Mouse (Mus musculus): ENCODE results near the gene Abhd16a. TPM values are rescaled to one million over a fixed set of nuclear protein-coding genes. Genes with fewer than 3 reads are reported as not detected.
A peak's percentile ranks its signal among the peaks of the same experiment; 100 is the strongest.

Gene Abhd16a
- total RNA-seq, 4 experiments from 2014 or later, result 60.7 to 64.8 (median 62.3) TPM

DNA sequence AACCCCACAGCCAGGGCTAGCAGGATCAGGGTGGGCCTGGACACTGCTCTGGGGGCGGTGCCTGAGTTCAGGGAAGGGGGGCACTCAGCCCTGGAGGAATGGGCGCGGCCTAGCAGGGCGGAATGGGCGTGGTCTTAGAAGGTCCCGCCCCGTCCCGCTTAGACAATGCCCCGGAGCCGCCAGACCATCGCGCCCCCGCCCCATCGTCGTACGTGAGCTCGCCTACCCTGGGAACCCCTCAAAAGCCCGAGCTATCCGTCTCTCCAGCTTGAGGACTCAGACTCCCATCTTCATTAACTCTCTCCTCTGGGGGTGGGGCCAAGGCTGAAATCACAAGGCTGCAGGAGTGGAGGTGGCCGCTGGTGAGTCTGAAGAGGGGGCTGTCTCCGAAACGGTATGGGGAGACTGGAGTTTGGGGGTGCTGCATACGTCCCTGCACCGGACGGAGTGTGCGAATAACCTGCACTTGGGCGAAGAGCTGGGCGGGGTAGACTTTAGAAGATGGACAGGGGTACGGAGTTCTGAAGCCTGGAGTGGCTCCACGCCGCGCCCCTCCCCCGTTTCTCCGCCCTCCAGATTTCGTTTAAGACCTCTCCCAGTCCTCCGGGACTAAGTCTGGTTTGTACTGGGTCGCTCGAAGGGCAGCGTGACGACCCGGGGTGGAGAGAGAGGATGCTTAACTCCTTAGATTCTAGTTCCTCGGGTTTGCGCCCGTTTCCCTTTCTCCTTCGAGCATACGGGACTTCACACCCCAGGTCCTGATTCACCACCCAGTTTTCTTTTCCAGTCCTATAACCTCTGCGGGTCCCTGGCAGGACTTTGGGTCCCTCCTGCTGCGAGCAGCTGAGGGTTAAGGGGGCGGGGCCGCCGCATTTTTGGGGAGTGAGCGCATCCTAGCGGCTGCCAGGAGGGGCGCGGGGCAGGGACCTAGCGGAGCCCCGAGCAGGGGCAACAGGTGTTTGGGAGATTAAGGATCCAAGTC lies 29.9 kb upstream of the Abhd16a start, which contains the start of gene Ddah2:
Ddah2 (plus strand) TSS at position 125 of the 982 bp plus-strand sequence.
- DNase-seq (ENCODE audit: low spot score), result peak; percentile 90

DNA sequence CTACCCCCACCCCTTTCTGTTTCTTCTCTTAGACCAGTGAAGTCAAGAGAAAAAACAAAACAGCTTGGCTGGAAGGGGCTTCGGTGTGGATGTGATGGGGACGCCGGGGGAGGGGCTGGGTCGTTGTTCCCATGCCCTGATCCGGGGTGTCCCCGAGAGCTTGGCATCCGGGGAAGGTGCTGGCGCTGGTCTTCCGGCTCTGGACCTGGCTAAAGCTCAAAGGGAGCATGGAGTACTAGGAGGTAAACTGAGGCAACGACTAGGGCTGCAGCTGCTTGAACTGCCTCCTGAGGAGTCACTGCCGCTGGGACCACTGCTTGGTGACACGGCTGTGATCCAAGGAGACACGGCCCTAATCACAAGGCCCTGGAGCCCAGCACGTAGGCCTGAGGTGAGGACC lies 29.0 kb upstream of the Abhd16a start:
- no peak for DNase-seq (ENCODE audit: low spot score)

DNA sequence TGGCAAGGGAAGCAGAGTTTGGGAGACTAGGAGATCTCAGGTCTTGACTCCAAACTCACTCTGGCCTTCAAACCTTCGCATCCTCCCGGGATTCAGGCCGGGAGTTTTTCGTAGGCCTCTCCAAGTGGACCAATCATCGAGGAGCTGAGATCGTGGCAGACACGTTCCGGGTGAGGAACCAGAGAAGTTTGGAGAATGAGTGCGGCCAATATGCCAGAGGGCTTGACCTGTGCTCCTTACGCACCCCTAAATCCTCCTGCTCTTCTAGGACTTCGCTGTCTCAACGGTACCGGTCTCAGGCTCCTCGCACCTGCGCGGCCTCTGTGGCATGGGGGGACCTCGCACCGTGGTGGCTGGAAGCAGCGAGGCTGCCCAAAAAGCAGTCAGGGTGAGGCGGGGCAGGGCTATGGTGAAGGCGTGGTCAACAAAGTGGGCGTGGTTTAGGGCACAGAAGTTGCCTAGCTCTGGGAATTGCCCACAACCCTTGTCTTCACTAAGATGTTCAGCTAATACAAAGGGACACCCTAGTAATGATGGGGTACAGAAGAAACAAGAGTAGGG lies 28.2 kb upstream of the Abhd16a start:
- no peak for DNase-seq (ENCODE audit: low spot score)

DNA sequence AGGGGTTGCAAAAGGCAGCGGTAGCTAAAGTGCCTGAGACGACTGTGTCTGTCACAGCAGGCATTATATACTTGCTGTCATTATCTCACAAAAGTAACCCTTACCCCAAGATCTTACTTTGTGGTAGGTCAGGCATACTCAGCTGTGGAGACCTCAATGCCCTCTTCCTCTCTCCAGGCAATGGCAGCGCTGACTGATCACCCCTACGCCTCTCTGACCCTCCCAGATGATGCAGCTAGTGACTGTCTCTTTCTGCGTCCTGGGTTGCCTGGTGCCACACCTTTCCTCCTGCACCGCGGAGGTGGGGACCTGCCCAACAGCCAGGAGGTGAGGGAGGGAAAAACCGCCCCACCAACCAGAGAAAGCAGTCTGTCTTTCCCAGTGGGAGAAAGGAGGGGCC lies 27.8 kb upstream of the Abhd16a start:
- no peak for DNase-seq (ENCODE audit: low spot score)

DNA sequence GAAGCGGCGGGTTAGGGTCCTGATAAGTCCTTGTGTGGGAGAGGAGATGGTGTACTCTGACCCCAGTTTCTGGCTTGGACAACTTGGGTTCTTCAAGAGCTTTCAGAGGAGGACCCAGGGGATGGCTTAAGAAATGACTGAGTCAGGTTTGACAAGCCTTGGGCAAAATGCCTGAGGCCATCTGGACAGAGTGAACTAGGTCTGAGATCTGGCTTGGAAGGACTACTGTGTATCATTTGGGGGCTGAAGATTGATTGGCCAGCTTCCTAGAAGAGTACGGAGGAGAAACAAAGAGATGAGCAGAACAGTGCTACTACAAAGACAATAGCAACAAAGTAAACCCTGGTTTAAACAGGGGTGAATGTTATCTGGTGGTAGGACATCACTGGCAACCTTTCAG lies 25.6 kb upstream of the Abhd16a start:
- DNase-seq (ENCODE audit: low spot score), result no peak

DNA sequence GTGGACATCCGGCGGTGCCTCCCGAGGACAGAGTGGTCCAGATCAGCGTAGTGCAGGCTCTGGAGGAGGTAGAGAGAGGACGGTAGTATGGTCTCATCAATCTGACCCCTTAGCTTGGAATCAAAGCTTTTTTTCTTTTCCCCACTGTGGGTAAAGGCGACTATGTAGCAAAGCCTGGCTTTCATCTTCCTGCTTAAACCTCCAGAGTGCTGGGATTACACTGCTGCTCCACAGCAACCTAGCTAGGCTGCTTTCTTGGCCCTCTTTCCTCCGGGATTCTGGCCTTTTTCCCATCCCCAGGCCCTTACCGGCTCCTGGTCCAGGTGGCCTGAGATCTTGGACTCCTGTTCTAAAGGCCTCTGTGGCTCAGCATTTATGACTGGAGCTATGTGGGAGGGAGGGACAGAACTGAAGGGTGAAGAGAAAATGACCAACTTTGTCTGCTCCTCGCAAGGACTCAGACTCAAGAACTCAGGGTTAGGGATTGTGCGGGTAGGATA lies 24.6 kb upstream of the Abhd16a start:
- DNase-seq (ENCODE audit: low spot score), result no peak

DNA sequence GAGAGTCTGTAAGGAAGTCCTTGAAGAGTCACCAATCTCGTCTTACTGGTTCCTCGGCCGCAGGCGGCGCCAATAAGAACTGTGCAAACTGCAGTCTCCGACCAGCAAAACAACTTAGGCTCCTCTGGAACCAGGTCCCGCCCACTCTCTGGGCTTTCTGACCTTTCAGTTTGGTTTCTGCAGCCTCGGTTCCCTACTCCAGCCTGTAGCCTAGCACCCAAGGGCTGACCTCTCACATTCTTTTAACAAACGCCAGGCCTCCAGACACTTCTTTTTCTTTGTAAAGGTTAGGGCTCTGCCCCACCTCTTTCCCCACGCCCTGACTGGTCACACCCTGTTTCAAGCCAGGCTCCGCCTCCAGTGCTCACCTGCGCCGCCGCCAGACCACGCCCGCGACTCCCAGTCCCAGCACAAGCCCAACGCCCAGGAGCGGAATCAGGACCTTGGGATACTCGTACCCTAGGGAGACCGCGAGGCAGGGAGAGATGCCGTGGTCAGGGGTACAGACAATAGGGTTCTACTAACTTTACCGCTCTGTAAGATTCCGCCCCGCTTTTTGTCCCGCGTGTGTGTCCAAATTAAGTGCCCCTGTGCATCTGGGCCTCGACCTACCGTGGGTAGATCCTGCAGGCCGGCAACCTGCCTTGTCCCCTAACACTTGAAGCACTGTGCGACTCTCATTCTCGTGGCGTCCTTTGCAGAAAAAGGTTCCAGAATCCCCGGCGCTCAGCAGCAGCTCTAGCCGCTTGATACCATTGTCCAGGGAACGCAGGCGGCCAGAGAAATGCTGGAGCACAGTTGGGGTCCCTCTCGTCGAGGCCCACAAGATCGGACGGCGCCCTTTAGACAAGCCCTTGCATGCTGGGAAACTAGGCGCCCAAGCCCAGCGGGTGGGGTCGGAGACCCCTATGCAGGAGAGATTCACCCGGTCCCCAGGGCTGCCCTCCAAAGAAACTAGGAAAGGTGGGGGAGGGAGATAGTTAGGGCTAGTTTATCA lies 23.8 kb upstream of the Abhd16a start, which contains the start of gene Ly6g6c:
Ly6g6c (plus strand) TSS at position 438 of the 997 bp plus-strand sequence.
- DNase-seq (ENCODE audit: low spot score), result peak; percentile 49

DNA sequence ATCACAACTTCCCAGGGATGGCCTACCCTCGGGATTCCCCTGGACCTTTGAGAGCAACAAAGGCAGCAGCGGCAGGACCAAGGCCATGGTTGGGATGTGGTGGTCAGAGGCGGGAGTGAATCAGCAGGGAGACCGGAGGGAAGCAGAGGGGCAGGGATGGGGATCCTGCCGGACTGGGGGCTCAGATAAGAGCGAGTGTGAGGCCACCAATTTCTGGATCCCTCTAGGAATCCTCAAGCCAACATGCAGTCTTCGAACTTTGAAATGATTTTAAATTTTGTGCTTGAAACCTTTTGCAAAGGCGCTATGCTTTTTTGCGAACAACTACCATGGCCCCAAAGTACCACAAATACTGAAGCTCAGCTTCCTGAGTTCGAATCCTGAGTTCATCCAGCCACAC lies 23.0 kb upstream of the Abhd16a start, which contains the start of gene Mpig6b:
Mpig6b (minus strand) TSS at position 101 of the 400 bp plus-strand sequence.
- DNase-seq (ENCODE audit: low spot score), result no peak

DNA sequence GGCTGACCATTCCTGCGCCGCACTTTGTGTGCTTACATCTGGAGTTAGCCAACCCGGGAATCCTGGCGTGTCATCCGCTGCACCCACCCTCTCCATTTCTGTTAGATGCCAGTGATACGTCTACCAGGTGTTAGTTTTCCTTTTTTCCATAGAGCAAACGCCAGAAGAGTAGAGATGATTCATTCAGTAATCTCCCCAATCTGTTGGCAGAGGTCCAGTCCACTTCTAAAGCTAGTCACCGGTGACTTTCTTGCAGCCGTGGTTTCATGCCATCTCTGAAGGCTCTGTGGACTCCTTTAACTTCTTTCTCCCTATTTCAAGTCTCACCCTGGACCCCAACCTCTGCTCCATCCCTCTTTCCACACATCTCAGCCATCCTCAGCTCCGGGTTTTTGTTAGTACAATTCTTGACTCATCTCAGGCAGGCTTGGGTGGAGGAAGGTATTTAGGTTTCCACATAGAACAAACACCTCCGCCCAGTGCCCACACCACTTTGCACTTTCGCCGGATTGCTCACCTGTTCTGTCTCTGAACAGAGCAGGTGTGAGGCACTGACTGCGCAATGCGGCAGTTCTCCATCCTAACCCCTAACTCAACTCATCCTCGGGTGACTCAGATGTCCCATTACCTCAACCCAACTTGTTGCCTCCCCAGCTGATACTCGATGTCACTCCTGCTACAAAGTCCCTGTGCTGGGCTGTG lies 20.7 kb upstream of the Abhd16a start:
- DNase-seq (ENCODE audit: low spot score), result no peak

DNA sequence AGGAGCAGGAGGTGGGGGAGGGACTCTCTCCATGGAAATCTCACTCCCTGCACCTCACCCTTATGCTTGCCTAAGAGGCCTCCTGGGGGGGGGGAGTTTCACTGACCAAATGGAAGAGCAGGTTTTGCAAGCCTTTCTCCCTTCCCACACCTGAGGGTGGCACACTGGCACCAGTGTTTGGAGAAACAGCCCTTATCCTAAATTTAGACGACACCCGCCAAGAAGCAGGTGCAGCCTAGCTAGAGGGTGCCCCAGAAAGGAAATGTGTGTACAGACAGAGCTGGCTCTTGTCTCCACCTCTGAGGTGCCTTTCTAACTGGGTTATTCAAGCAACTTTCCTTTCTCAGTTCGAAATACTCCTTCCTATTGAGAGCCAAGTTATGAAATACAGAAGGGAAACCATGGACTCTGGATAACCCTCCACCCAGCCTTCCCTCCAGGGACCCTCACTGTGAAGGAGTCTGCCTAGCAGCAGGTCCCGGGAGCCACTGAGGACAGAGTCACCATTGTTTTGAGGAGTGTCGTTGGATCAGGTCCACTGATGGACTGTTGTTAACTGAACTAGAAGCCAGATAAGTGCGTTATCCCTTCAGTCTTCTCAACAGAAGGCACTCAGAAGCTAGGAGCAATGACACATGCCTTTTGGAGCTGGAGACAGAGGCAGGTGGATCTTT lies 18.4 kb upstream of the Abhd16a start:
- DNase-seq (ENCODE audit: low spot score), result no peak

DNA sequence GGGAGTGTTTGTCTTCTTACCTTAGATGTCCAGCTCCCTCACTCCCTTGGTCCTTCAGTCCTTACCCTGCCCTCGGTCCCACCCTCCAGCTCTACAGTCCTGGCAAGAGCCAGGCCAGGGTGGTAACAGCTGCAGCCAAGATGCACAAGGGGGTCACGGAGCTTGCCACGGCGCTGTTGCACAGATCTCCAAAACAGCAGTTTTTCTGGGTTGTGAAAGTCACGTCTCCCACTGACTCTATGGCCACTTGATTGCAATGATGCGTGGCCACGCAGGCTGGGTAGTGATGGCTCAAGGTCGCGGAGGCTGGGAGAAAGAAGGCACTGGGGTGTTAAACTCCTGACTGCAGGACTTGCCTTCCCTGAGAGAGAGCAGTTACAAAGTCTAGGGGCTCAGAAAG lies 17.6 kb upstream of the Abhd16a start:
- DNase-seq (ENCODE audit: low spot score), result no peak

DNA sequence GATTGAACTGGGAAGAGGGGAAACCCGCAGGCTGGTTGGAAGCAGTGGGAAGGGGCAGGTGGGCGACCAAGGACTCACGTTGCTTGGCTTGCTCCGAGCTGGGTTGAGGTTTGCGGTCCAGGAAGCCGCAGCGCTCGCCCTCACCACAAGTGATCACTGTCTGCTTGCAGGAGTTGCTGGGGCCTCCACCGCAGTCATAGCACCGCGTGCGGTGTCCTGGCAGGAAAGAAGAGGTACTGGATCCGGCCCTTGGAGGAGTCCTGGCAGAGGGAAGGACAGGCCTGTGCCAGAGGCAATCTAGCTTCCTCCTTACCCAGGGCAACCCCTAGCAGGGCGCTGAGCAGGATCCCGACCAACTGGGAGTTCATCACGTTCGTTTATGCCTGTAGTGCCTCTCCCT lies 15.0 kb upstream of the Abhd16a start:
- DNase-seq (ENCODE audit: low spot score), result no peak

DNA sequence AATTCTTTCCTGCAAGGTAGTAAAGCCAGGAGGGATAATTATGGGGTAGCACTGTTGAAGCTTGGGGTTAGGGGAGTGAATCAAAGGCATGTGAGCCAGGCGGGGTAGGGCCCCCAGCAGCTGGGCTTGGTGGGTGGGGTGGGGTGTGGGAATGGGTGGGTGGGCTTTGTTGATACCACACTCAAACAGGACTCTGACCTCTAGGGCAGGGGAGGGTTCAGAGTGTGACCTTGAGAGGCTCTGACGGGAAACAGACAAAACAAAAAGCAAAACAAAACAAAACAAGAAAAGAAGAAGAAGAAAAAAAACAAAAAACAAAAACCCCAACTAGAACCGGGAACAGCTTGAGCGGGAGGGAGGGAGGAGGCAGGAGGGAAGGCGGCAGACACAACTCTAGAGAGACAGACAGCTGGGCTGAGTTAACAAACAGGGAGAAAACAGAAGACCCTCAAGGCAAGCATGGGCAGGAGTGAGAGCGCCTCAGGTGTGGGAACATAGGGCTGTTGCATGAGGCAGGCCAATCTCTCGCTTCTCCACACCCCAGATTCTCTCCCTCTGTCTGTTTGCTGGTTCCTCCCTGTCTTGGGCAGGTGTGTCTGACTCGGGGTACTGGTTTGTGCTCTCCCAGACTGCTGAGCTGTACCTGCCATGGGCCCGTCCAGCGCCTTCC lies 12.4 kb upstream of the Abhd16a start, which contains the start of gene Ly6g6e:
Ly6g6e (plus strand) TSS at position 396 of the 670 bp plus-strand sequence.
- no peak for DNase-seq (ENCODE audit: low spot score)

DNA sequence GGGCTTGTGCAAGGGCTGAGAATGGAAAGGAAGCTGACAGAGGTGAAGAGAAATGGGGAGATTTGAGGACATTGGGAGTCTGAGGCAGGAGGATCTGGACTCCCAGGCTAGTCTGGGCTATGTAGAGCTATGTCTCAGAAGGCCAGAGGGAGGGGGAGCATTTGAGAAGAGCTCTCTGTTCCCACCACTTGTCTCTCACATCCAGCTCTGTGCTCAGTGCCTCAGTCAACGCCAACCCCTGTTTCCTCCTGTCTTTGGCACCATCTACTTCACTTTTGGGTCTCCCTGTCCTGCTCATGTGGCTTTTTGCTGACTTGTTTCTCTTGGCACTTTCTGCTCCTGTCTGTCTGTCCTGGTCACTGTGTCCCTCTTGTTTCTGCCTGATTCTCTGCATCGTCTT lies 11.8 kb upstream of the Abhd16a start:
- DNase-seq (ENCODE audit: low spot score), result no peak

DNA sequence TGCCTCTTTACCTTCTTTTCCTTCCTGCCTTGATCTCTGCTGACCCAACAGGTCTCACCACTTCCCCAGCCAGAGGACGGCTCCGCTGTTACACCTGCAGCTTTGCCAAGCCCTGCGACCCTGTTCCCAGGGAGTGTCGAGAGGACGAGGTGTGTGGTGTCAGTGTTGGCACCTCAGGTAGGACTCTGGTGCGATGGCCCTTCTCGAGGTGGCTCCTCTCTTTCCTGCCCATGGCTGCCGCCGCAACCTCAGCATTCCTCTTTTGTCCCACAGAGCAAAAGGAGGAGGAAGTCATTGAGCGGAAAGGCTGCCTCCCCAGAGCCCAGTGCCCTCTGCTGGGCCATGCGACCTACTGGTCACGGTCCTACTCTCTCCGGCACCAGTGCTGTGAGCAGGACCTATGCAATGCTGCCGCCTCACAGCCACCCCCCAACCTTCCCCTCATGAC lies 11.3 kb upstream of the Abhd16a start, which contains the start of gene Ly6g6d:
Ly6g6d (minus strand) TSS at position 280 of the 448 bp plus-strand sequence.
- no peak for DNase-seq (ENCODE audit: low spot score)

DNA sequence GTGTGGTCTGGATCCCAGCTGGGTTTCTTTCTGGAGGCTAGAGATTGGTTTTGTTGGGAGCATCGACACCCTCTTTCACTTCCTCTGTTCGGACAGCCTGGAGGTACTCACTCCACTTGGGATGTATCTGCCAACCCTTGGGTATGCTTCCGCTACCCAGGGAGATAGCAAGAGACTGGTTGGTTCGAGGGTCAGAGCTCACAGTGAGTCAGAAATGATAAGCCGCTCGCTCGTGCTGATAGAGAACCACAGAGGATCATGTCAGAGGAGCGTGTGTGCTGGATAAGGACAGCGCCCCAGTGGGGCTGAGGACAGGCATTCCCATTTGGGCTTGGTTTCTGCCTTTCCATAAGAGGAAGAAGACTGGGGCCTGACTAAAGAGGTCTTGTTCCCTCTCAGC lies 9.3 kb upstream of the Abhd16a start:
- no peak for DNase-seq (ENCODE audit: low spot score)

DNA sequence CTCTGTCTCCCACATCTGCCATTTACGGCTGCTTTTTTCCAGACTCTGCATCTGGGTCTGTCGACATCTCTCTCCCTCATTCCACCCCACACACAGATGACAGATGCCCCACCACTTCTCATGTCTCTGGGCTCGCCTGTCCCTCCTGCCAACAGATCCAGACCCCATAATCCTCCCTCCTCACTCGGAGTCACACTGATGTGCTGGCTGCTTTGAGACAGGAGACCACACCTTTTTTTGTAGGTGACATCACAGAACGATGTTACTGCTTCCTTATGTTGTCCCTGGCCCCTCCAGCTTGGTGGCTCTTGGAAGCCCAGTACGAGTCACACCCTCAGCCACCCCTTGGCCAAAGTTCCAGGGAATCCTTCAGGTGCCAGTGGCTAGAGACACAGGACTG lies 8.8 kb upstream of the Abhd16a start:
- DNase-seq (ENCODE audit: low spot score), result no peak

DNA sequence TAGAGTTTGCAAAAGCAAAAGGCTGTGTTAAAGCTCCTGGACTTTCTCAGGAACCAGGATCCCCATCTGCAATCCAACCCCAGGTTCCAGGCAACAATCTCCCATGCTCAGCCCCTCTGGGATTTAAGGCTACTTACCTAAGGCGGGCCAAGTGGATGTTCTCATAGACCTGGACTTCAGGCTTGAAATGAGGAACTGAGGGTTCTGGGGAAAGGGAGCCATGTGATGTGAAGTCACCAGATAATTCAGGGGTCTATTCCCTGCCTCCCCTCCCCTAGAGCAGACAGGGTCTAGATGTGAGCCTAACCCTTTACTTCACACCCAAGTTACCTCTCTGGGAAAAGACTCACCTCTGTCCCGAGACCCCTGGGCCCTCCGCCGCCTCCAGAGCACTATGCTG lies 8.4 kb upstream of the Abhd16a start:
- no peak for DNase-seq (ENCODE audit: low spot score)

DNA sequence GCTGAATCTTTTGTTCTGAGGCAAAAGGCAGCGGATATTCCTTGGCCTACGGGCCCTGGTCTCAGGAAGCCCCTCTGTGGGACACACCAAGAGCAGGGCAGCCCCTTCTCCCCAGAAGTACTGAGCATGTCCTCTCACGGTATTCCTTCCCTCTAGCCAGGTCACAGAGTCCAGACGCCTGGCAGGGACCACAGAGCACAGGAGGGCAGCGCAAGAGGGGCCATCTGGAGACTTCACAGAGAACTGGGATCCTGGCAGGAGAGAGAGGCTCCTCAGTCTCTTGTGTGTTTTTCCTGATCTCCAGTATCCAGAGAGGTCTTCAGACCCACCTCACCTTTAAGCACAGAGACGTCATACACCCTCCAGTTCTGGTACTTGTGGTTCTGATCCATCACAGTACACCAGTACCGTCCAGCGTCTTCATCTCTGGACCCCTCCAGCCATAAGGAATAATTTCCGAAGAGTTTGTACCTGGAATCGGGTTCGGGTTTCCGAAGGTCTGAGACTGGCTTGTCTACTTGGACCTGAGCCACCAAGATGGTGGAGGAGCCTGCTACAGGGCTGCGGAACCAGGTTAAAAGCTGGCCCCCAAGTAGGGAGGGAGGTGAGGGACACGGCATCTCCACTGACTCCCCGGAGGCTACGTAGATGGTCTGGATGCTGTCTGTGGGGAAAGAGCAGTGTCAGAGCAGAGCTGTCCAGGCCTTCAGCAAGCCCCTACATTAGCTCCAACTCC lies 6.1 kb upstream of the Abhd16a start:
- DNase-seq (ENCODE audit: low spot score), result no peak
